Mouse (Mus musculus) myocyte (in vitro differentiated cells): ENCODE measurements around the gene Gm21915.

Source experiments
- E2F4 ChIP-seq: IDR thresholded peaks from one replicate; pipeline ENCODE4 v1.6.1; 2011; ENCODE audit warnings: mild to moderate bottlenecking, control low read depth, moderate library complexity; ENCODE audit not compliant: insufficient read depth
- MAX ChIP-seq: IDR thresholded peaks from one replicate; pipeline ENCODE4 v1.6.1; 2011; ENCODE audit warnings: low read depth, mild to moderate bottlenecking, control low read depth
- MYOD1 ChIP-seq, 3 experiments: IDR thresholded peaks; one replicate each; pipeline ENCODE4 v1.6.1; 2011; ENCODE audit warnings: control low read depth in 2 of 3, low read depth in 2 of 3, mild to moderate bottlenecking in 2 of 3, moderate library complexity in 1 of 3; ENCODE audit not compliant: insufficient read length in 2 of 3, control insufficient read depth in 1 of 3
- MYOG ChIP-seq, 3 experiments: IDR thresholded peaks; one replicate each; pipeline ENCODE4 v1.6.1; 2011; ENCODE audit warnings: control low read depth in 2 of 3, low read depth in 2 of 3, mild to moderate bottlenecking in 2 of 3; ENCODE audit not compliant: insufficient read length in 2 of 3, control insufficient read depth in 1 of 3, insufficient read depth in 1 of 3
- POLR2A ChIP-seq: IDR thresholded peaks from one replicate; pipeline ENCODE4 v1.6.1; 2011; ENCODE audit warnings: low read depth, mild to moderate bottlenecking, control low read depth, moderate library complexity; ENCODE audit not compliant: insufficient read length
- POLR2AphosphoS2 ChIP-seq: IDR thresholded peaks from one replicate; pipeline ENCODE4 v1.6.1; 2011; ENCODE audit warnings: low read depth, control low read depth; ENCODE audit not compliant: insufficient read length
- REST ChIP-seq: IDR thresholded peaks from one replicate; pipeline ENCODE4 v1.6.1; 2011; ENCODE audit warnings: mild to moderate bottlenecking, control low read depth, moderate library complexity; ENCODE audit not compliant: insufficient read depth, insufficient read length
- SRF ChIP-seq: IDR thresholded peaks from one replicate; pipeline ENCODE4 v1.6.1; 2011; ENCODE audit warnings: low read depth; ENCODE audit not compliant: control insufficient read depth, insufficient read length
- TCF12 ChIP-seq: IDR thresholded peaks from one replicate; pipeline ENCODE4 v1.6.1; 2011; ENCODE audit warnings: mild to moderate bottlenecking, control low read depth; ENCODE audit not compliant: poor library complexity, insufficient read depth, severe bottlenecking
- TCF3 ChIP-seq: IDR thresholded peaks from one replicate; pipeline ENCODE4 v1.6.1; 2011; ENCODE audit warnings: low read depth, control low read depth; ENCODE audit not compliant: insufficient read length
- USF1 ChIP-seq: IDR thresholded peaks from one replicate; pipeline ENCODE4 v1.6.1; 2011; ENCODE audit warnings: low read depth, mild to moderate bottlenecking, control low read depth, moderate library complexity

DNA sequence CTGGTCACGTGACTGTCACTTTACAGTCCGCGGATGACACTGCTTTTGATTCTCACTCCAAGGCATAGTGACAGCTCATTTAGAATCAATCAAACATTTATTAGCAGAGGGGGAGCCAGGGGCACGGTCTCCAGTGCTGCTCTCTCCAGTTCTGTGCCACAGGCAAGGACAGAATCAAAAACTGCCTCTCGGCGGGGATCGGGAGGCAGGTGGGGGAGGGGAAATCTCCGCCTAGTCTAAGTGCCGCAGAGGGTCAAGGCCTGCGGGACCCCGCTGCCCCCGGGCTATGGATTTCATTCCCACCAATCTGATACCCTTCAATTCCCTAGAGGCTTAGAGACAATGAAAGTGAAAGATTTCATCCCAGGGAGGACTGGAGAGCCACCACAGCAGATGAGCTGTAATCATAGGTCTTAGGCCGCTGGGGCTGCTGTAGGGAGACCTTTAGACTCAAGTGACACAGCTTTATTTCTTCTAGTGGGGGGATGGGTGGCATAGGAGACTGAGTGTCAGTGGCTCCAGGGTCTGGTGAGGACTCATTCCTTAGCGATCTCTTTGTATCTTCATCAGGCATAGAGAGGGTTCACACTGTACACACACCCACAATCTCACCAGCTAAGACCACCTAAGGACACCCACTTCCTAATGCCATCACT is 31.9 kb upstream of the Gm21915 start:
- TF ChIP-seq TCF3 (no peak), TCF12 (no peak), POLR2A (no peak), MAX (no peak), SRF (no peak), POLR2AphosphoS2 (no peak), REST (no peak), E2F4 (no peak), MYOD1 (IDR thresholded peaks at IDR 0.05; ENCODE audit: control insufficient read depth in 1 of 3, insufficient read length in 2 of 3, low read depth in 2 of 3) (no peak), MYOG (IDR thresholded peaks at IDR 0.05; ENCODE audit: control insufficient read depth in 1 of 3, insufficient read depth in 1 of 3, insufficient read length in 2 of 3, low read depth in 2 of 3) (no peak), USF1 (no peak)
